Comparison of ENCODE assay signal across 8 mouse cellular contexts in the genomic region with DNA sequence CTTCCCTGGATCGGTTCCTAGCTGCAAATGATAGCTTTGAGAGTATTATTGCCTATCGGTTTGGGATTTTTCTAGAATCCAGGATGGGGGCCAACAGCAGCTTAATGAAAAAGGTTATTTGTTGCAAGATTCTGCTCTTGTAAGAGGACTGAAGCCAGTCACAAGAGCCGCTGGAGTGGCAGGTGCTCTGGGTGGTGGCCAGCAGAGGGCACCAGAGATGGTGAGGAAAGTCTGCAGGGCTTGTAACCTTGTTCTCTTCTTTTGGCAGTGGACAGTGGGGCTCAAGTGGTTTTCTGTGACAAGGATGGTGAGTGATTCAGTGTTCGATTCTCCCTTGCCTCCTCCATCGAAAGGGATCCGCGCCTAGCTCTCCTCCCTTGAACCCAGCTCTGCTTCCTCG. TPM values are rescaled to one million over a fixed set of nuclear protein-coding genes. Genes with fewer than 3 reads are reported as not detected.
DNase-seq lines count a peak whose midpoint lies in the region; ATAC-seq and TF ChIP-seq lines count a peak whose summit lies in the region.

No protein-coding gene starts in this region.

- H3K4me2 ChIP-seq in liver, embryonic 12.5 days, result no peak overlapping the region
- H3K4me2 ChIP-seq in hindbrain, postnatal 0 days (ENCODE audit: low read depth, low read length), result no peak overlapping the region
- H3K4me2 ChIP-seq in myocyte (ENCODE audit: low read depth), result no peak overlapping the region

- no peaks in the 10 kb centered on the region for H3K9me3 ChIP-seq in liver, embryonic 12.5 days (replicated peaks)
- H3K9me3 ChIP-seq in hindbrain, postnatal 0 days (ENCODE audit: low read length), result no peaks in the 10 kb centered on the region

- TF ChIP-seq CTCF in brain, embryonic 14.5 days (IDR thresholded peaks at IDR 0.05; ENCODE audit: borderline replicate concordance, extremely low read depth, insufficient read depth, insufficient read length), result peak; percentile 84
- peak; percentile 83 for TF ChIP-seq CTCF in hindbrain, postnatal 0 days (IDR thresholded peaks at IDR 0.05; ENCODE audit: low read depth)
- peak; percentile 70; the same call in 1 of the 2 replicates for TF ChIP-seq CTCF in testis, adult 2 months (IDR thresholded peaks at IDR 0.05; ENCODE audit: control insufficient read depth, insufficient read depth, insufficient replicate concordance, low read depth, low read length)

- H3K27me3 ChIP-seq in liver, embryonic 12.5 days (replicated peaks), result 0 out of 2 replicates have a peak, but pooled peaks cover 15% of the 10 kb centered on the region
- no peaks in the 10 kb centered on the region for H3K27me3 ChIP-seq in hindbrain, postnatal 0 days (ENCODE audit: insufficient read depth, low read length)
- no peaks in the 10 kb centered on the region for H3K27me3 ChIP-seq in myocyte (ENCODE audit: control insufficient read depth, insufficient read depth, insufficient read length)
- H3K27me3 ChIP-seq in testis, adult 2 months (ENCODE audit: control insufficient read depth, insufficient read depth, low read length), result no peaks in the 10 kb centered on the region

- ATAC-seq in liver, embryonic 12.5 days, result no peak
- ATAC-seq in hindbrain, postnatal 0 days, result peak; percentile 62; the same call in 1 of the 2 replicates

- DNase-seq in liver, result peak; percentile 86
- DNase-seq in brain, embryonic 14.5 days (ENCODE audit: low read depth), result peak; percentile 81
- DNase-seq in fibroblast of lung, adult 2 months (ENCODE audit: low read depth), result peak; percentile 63
- peak; percentile 78 for DNase-seq in hindbrain, postnatal 0 days (ENCODE audit: low spot score)
- DNase-seq in left cerebral cortex, postnatal 10 days (ENCODE audit: extremely low spot score in 1 of 2, low spot score in 2 of 2), result peak; percentile 55 to 85

- no peak overlapping the region for H3K27ac ChIP-seq in liver, embryonic 12.5 days
- no peak overlapping the region for H3K27ac ChIP-seq in hindbrain, postnatal 0 days
- no peak overlapping the region for H3K27ac ChIP-seq in testis, adult 2 months (ENCODE audit: control insufficient read depth, insufficient read depth, low read depth, low read length)

- no peak overlapping the region for H3K9ac ChIP-seq in liver, embryonic 12.5 days
- no peak overlapping the region for H3K9ac ChIP-seq in hindbrain, postnatal 0 days (replicated peaks; ENCODE audit: low read length)

- H3K79me2 ChIP-seq in myocyte (ENCODE audit: control insufficient read depth, insufficient read depth), result no peaks in the 10 kb centered on the region

- TF ChIP-seq POLR2A in brain, embryonic 14.5 days (IDR thresholded peaks at IDR 0.05; ENCODE audit: borderline replicate concordance, extremely low read depth, insufficient read depth, insufficient read length, poor library complexity, severe bottlenecking), result no peak
- TF ChIP-seq POLR2A in myocyte (IDR thresholded peaks at IDR 0.05; ENCODE audit: insufficient read length, low read depth), result no peak
- no peak for TF ChIP-seq POLR2A in testis, adult 2 months (IDR thresholded peaks at IDR 0.05; ENCODE audit: control insufficient read depth, low read depth, low read length)

- no peak overlapping the region for H3ac ChIP-seq in myocyte (ENCODE audit: control insufficient read depth, insufficient read length)

- 15% methylated on average over 8 of the region's 8 CpGs for WGBS in liver, embryonic 12.5 days (ENCODE audit: insufficient replicate concordance)
- WGBS in hindbrain, postnatal 0 days, result 22% methylated on average over 8 of the region's 8 CpGs

- H3K36me3 ChIP-seq in liver, embryonic 12.5 days, result no peaks in the 10 kb centered on the region
- no peaks in the 10 kb centered on the region for H3K36me3 ChIP-seq in hindbrain, postnatal 0 days (ENCODE audit: insufficient read depth, low read length)
- no peaks in the 10 kb centered on the region for H3K36me3 ChIP-seq in myocyte (ENCODE audit: control insufficient read depth, insufficient read depth)
- no peaks in the 10 kb centered on the region for H3K36me3 ChIP-seq in testis, adult 2 months (ENCODE audit: control insufficient read depth, insufficient read depth, low read length)

- H3K4me3 ChIP-seq in liver, embryonic 12.5 days, result no peak overlapping the region
- H3K4me3 ChIP-seq in hindbrain, postnatal 0 days (ENCODE audit: low read length), result no peak overlapping the region
- H3K4me3 ChIP-seq in myocyte, result no peak overlapping the region
- H3K4me3 ChIP-seq in testis, adult 2 months (ENCODE audit: control insufficient read depth, low read depth, low read length), result no peak overlapping the region

- peaks cover 46% of the 10 kb centered on the region for H3K4me1 ChIP-seq in liver, embryonic 12.5 days
- H3K4me1 ChIP-seq in hindbrain, postnatal 0 days (ENCODE audit: insufficient read depth, low read length), result no peaks in the 10 kb centered on the region
- peaks cover 2% of the 10 kb centered on the region for H3K4me1 ChIP-seq in testis, adult 2 months (ENCODE audit: control insufficient read depth, insufficient read depth, low read length)

- intact Hi-C loops in left cerebral cortex, postnatal 10 days (cut with DNase I), result loop anchor here (5.0 kb wide), 1 partner anchor 37 kb away; no protein-coding TSS in a partner anchor

TF ChIP-seq in myocyte, 11 proteins besides CTCF, POLR2A, EP300 and RAD21:
- no peak for TF ChIP-seq TCF12 (IDR thresholded peaks at IDR 0.05; ENCODE audit: insufficient read depth, poor library complexity, severe bottlenecking)
- TF ChIP-seq MYOG (IDR thresholded peaks at IDR 0.05; ENCODE audit: control insufficient read depth in 1 of 3, insufficient read depth in 1 of 3, insufficient read length in 2 of 3, low read depth in 2 of 3), result peak in 1 of 3 experiments; percentile 49
- TF ChIP-seq TCF3 (IDR thresholded peaks at IDR 0.05; ENCODE audit: insufficient read length, low read depth), result no peak
- TF ChIP-seq MYOD1 (IDR thresholded peaks at IDR 0.05; ENCODE audit: control insufficient read depth in 1 of 3, insufficient read length in 2 of 3, low read depth in 2 of 3), result peak in 2 of 3 experiments; percentile 33 to 49

RNA-seq across cellular contexts. Expression of gene Hsd17b14, which starts 1.1 kb away (rescaled TPM):
- 1.5 and 1.8 TPM in 2 replicates for polyA plus RNA-seq in liver, embryonic 12.5 days (2016; fragmentation: Nextera tagmentation; extraction: Ambion mirVana)
- 0.25 and 0.44 TPM in 2 replicates for polyA plus RNA-seq in brain, embryonic 14.5 days (2012; rRNA removed)
- total RNA-seq in hindbrain, postnatal 0 days (2014; rRNA removed), result 0.68 TPM in 1 of 2 replicates, not detected in the other
- 0.54 and 0.89 TPM in 2 replicates for polyA plus RNA-seq in hindbrain, postnatal 0 days (2015; fragmentation: Nextera tagmentation; extraction: Ambion mirVana)
- under 1 TPM in 1 of 2 experiments, not detected in 1; 0.93 TPM for total RNA-seq in left cerebral cortex, postnatal 10 days (2021)
- 1.9 TPM for polyA plus RNA-seq in myocyte (2012; fragmentation: generic; extraction: Trizol)
- 0.37 and 0.45 TPM in 2 replicates for polyA plus RNA-seq in testis, adult 2 months (2012; rRNA removed)

RNA-seq across cellular contexts. Expression of gene Bcat2, which starts 14.2 kb away (rescaled TPM):
- polyA plus RNA-seq in liver, embryonic 12.5 days (2016; fragmentation: Nextera tagmentation; extraction: Ambion mirVana), result 50.4 and 54.7 TPM in 2 replicates
- 29.5 and 40.2 TPM in 2 replicates for polyA plus RNA-seq in brain, embryonic 14.5 days (2012; rRNA removed)
- total RNA-seq in hindbrain, postnatal 0 days (2014; rRNA removed), result 11.1 and 17.8 TPM in 2 replicates
- polyA plus RNA-seq in hindbrain, postnatal 0 days (2015; fragmentation: Nextera tagmentation; extraction: Ambion mirVana), result 19.0 and 19.6 TPM in 2 replicates
- total RNA-seq in left cerebral cortex, postnatal 10 days (2021), result 10 to 100 TPM; 20.9 to 21.8 TPM
- 54.1 TPM for polyA plus RNA-seq in myocyte (2012; fragmentation: generic; extraction: Trizol)
- polyA plus RNA-seq in testis, adult 2 months (2012; rRNA removed), result 39.9 and 44.3 TPM in 2 replicates

RNA-seq across cellular contexts. Expression of gene Plekha4, which starts 29.7 kb away (rescaled TPM):
- polyA plus RNA-seq in liver, embryonic 12.5 days (2016; fragmentation: Nextera tagmentation; extraction: Ambion mirVana), result 0.80 and 0.87 TPM in 2 replicates
- polyA plus RNA-seq in brain, embryonic 14.5 days (2012; rRNA removed), result 1.7 and 3.6 TPM in 2 replicates
- 2.4 and 2.8 TPM in 2 replicates for total RNA-seq in hindbrain, postnatal 0 days (2014; rRNA removed)
- polyA plus RNA-seq in hindbrain, postnatal 0 days (2015; fragmentation: Nextera tagmentation; extraction: Ambion mirVana), result 2.1 and 2.2 TPM in 2 replicates
- 1 to 10 TPM; 1.3 to 2.7 TPM for total RNA-seq in left cerebral cortex, postnatal 10 days (2021)
- 2.6 TPM for polyA plus RNA-seq in myocyte (2012; fragmentation: generic; extraction: Trizol)
- 12.6 and 12.9 TPM in 2 replicates for polyA plus RNA-seq in testis, adult 2 months (2012; rRNA removed)

RNA-seq across cellular contexts. Expression of gene Ppp1r15a, which starts 29.7 kb away (rescaled TPM):
- 157 and 165 TPM in 2 replicates for polyA plus RNA-seq in liver, embryonic 12.5 days (2016; fragmentation: Nextera tagmentation; extraction: Ambion mirVana)
- 13.5 and 14.5 TPM in 2 replicates for polyA plus RNA-seq in brain, embryonic 14.5 days (2012; rRNA removed)
- total RNA-seq in hindbrain, postnatal 0 days (2014; rRNA removed), result 19.2 and 19.8 TPM in 2 replicates
- polyA plus RNA-seq in hindbrain, postnatal 0 days (2015; fragmentation: Nextera tagmentation; extraction: Ambion mirVana), result 21.6 and 25.4 TPM in 2 replicates
- 10 to 100 TPM; 25.5 to 28.5 TPM for total RNA-seq in left cerebral cortex, postnatal 10 days (2021)
- 306 TPM for polyA plus RNA-seq in myocyte (2012; fragmentation: generic; extraction: Trizol)
- 5.9 and 8.5 TPM in 2 replicates for polyA plus RNA-seq in testis, adult 2 months (2012; rRNA removed)

RNA-seq across cellular contexts. Expression of gene Nucb1, which starts 45.6 kb away (rescaled TPM):
- polyA plus RNA-seq in liver, embryonic 12.5 days (2016; fragmentation: Nextera tagmentation; extraction: Ambion mirVana), result 140 and 146 TPM in 2 replicates
- polyA plus RNA-seq in brain, embryonic 14.5 days (2012; rRNA removed), result 92.0 and 111 TPM in 2 replicates
- 91.6 and 93.7 TPM in 2 replicates for total RNA-seq in hindbrain, postnatal 0 days (2014; rRNA removed)
- 133 and 144 TPM in 2 replicates for polyA plus RNA-seq in hindbrain, postnatal 0 days (2015; fragmentation: Nextera tagmentation; extraction: Ambion mirVana)
- 100 to 1,000 TPM; 114 to 127 TPM for total RNA-seq in left cerebral cortex, postnatal 10 days (2021)
- polyA plus RNA-seq in myocyte (2012; fragmentation: generic; extraction: Trizol), result 135 TPM
- polyA plus RNA-seq in testis, adult 2 months (2012; rRNA removed), result 76.4 and 93.9 TPM in 2 replicates
